Mouse (Mus musculus) ES-E14 (cell line): ENCODE data around the gene Rph3a.

ENCODE experiments used
- CHD2 ChIP-seq: IDR thresholded peaks from 2 replicates; pipeline ENCODE4 v1.6.1; 2014; ENCODE audit warnings: mild to moderate bottlenecking, low read depth, low read length, inconsistent platforms
- MAFK ChIP-seq: IDR thresholded peaks from 2 replicates; pipeline ENCODE4 v1.6.1; 2014; ENCODE audit warnings: mild to moderate bottlenecking, low read depth, low read length, inconsistent platforms; ENCODE audit not compliant: insufficient read depth

DNA sequence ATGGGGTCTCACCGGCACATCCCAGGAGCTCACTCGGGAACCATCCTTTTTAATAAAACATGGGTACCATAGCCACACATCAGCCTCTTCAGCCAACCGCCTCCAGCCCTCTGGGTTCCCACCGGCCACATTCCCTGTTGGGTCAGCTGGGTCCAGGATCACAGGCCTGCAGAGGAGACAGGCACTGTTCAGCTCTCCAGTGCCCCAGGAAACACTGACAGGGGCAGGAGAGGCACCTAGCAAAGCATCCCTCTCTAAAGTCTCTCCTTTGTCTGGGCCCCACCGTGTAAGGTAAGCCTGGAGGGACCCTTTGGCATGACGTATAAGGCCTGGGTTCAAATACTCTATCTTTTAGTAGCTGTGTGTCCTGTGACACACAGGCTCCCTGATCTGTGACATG, 111.6 kb downstream of the Rph3a start:
- no peak for TF ChIP-seq MAFK
- TF ChIP-seq CHD2: no peak
